Mouse (Mus musculus): ENCODE data around the gene Mettl17. TPM values are rescaled to one million over a fixed set of nuclear protein-coding genes. Genes with fewer than 3 reads are reported as not detected.

Mettl17 gene
- polyA plus RNA-seq (2015; fragmentation: Illumina TruSeq; extraction: RNeasy Lipid Tissue Mini Kit (QIAGEN cat#74804); ENCODE audit: insufficient read depth, low replicate concordance), result 32.9 TPM

DNA sequence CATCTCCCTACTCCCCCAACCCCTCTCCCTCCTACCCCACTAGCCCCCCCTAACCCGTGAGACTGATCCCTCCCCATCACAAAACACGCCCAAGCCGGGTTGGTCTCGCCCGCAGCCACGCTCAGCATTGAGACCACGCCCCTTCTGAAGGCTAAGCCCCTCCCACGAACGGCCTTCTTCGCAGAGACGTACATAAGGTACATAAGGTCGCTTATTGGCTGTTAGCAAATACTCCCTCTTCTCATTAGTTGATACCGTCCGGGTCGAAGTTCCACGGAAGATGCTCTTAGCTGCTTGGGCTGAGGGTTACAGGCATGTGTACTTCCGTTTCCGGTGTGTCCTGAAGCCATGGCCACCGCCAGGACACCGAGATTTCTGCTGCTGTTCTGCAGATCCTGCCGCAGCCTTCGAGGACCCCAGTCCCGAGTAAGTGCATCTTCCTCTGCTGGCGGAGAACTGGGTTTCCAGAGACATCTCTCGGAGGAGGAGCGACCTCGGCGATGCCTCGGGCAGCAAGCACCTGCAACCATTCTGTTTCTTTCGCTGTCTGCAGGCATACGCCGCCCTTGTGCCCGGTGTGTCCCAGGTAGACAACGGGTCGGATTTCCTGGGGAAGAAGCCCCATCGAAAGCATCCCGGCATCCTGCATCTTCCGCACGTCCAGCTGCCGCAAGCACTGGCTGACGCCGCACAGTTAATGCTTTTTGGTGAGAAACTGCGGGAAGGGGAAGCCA, at the start of gene Mettl17:
Gene Mettl17, plus strand, starts transcription at position 245 of the 734 bp plus-strand sequence.

DNA sequence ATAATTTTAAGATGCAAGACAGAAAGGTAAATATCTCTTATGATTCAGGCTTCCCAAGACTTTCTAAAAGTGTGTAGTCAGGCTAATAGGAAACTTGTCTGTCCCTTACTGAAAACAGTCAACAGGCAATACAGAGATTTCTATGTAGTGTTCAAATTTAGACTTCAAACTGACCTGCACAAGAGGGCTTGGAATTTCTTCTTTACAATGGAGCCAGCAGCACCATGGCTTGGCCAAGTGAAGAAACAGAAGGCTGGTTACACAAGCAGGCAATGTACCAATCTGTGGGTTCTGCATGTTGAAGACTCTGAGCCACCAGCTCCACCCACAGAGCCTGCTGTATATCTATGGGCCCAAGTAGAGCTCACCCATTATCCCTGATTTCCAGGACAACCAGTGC, 31.2 kb upstream of the Mettl17 start, which contains the start of gene Ear6:
Gene Ear6, plus strand, starts transcription at position 301 of the 400 bp plus-strand sequence.

DNA sequence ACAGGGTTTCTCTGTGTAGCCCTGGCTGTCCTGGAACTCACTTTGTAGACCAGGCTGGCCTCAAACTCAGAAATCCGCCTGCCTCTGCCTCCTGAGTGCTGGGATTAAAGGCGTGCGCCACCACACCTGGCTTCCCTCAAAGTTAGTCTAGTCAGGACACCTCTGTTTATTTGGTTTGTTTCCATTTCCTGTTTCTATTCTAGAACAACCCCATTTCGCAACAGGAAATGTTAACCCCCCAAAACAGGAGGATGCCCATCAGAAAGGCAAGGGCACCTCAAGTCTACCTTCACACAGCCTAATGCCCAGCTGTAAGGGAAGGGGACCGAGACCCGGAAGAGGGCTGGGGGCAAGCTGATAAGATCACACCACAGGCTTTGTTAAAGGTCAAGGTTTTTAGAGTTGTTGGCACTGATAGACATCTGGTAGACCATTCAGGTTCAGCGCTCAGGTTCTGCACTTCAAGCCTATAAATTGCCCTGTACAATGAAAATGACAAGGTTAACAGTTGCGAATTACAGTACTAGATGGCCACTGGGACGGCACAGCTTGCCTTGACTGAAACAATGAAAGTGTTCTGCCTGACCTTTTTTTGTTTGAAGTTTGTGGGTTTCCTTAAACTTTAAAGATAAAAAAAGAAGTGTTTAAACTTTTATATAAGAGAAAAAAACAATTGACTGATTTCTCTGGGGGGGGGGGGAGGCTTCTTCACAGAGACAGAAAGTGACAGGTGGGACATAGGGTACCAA, 7.7 kb downstream of the Mettl17 start, which contains the start of gene Slc39a2:
Gene Slc39a2, plus strand, starts transcription at position 699 of the 749 bp plus-strand sequence.

DNA sequence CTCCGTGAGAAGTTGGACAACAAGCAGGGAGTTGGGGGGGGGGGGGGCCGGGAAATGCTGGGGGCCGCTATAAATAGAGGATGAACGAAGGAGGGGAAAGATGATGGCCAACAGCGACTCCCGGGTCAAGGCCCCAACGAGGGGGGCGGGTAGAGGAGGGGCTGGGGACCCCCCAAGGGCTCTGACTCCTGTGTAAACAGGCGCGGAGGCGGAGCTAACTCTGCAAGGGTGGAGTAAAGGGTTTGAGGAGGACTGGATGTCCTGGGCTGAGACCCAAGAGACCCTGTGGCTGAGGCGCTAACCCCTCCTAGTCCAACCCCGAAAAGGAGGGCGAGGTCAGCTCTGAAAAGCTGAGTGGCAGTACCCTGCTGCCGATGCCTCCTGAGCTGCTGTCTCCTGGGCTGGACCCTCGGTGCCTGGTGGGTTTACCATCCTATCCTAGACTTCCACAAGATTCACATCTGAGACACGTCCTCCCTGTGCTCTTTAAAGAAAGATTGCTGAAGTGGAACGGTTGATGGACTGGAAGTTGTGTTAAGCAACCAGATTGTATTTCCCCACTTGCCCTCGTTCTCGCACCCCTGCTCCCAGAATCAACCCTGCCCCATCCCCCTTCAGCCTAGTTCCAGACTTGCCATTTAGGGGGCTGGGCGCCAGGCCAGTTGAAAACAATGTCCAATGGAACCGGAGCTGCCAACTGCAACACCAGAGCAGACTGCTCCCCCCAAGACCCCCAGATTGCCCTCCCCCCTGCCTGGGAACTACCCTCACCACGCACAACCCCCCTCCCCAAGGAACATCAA, 29.5 kb downstream of the Mettl17 start, which contains the start of gene Ndrg2:
Gene Ndrg2, minus strand, starts transcription at position 199 of the 803 bp plus-strand sequence.

DNA sequence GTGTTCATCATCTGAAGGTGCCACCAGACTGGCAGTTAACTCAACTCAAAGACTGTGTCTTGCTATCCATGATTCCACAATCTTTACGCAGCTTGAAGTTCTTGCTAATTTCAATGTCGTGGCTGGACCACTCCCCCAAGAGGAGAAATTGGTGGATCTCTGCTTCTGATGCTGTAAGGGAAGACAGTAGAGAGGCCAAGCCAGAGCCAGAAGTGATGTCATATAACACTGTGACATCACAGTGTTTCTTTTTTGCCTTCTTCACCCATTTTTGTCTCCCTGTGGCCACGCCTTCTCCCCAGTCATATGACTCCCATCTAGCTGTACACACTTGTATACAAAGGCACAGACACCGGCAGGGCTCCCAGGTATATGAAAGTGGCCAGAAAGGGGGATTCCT, 33.5 kb downstream of the Mettl17 start, which contains the start of gene Tppp2:
Gene Tppp2, plus strand, starts transcription at position 301 of the 400 bp plus-strand sequence.

DNA sequence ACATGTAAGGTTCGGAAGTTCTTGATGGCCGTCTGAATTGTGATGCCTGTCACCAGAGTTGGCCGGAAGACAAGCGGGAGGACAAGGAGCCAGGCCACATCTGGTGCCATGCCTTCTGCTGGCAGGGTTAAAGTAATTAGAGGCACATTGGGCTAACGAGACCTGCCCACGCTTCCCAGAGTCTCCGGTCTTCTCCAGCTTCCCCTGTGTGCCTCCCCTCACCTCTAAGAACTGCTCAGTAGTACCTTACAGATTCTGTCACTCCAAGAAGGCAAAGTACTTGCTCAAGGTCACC, 37.9 kb downstream of the Mettl17 start, which contains the start of gene Rnase13:
Gene Rnase13, minus strand, starts transcription at position 203 of the 295 bp plus-strand sequence.

Other genes with a start within 250 kb of the Mettl17 start
- not detected for gene Gm4181, start 249.2 kb upstream of the Mettl17 start, polyA plus RNA-seq (2015; fragmentation: Illumina TruSeq; extraction: RNeasy Lipid Tissue Mini Kit (QIAGEN cat#74804); ENCODE audit: insufficient read depth, low replicate concordance)
- gene Gm17079, start 189.4 kb upstream of the Mettl17 start, polyA plus RNA-seq (2015; fragmentation: Illumina TruSeq; extraction: RNeasy Lipid Tissue Mini Kit (QIAGEN cat#74804); ENCODE audit: insufficient read depth, low replicate concordance), result not detected
- gene Gm5800, start 167.7 kb upstream of the Mettl17 start, polyA plus RNA-seq (2015; fragmentation: Illumina TruSeq; extraction: RNeasy Lipid Tissue Mini Kit (QIAGEN cat#74804); ENCODE audit: insufficient read depth, low replicate concordance), result not detected
- not detected for gene Ang4, start 111.3 kb upstream of the Mettl17 start, polyA plus RNA-seq (2015; fragmentation: Illumina TruSeq; extraction: RNeasy Lipid Tissue Mini Kit (QIAGEN cat#74804); ENCODE audit: insufficient read depth, low replicate concordance)
- gene AY358078, start 84.8 kb upstream of the Mettl17 start, polyA plus RNA-seq (2015; fragmentation: Illumina TruSeq; extraction: RNeasy Lipid Tissue Mini Kit (QIAGEN cat#74804); ENCODE audit: insufficient read depth, low replicate concordance), result not detected
- gene Ear6, start 31.1 kb upstream of the Mettl17 start, polyA plus RNA-seq (2015; fragmentation: Illumina TruSeq; extraction: RNeasy Lipid Tissue Mini Kit (QIAGEN cat#74804); ENCODE audit: insufficient read depth, low replicate concordance), result not detected
- gene Slc39a2, start 8.0 kb downstream of the Mettl17 start, polyA plus RNA-seq (2015; fragmentation: Illumina TruSeq; extraction: RNeasy Lipid Tissue Mini Kit (QIAGEN cat#74804); ENCODE audit: insufficient read depth, low replicate concordance), result 1.8 TPM
- 27.2 TPM for gene Ndrg2, start 29.3 kb downstream of the Mettl17 start, polyA plus RNA-seq (2015; fragmentation: Illumina TruSeq; extraction: RNeasy Lipid Tissue Mini Kit (QIAGEN cat#74804); ENCODE audit: insufficient read depth, low replicate concordance)
- not detected for gene Tppp2, start 33.6 kb downstream of the Mettl17 start, polyA plus RNA-seq (2015; fragmentation: Illumina TruSeq; extraction: RNeasy Lipid Tissue Mini Kit (QIAGEN cat#74804); ENCODE audit: insufficient read depth, low replicate concordance)
- gene Rnase13, start 37.9 kb downstream of the Mettl17 start, polyA plus RNA-seq (2015; fragmentation: Illumina TruSeq; extraction: RNeasy Lipid Tissue Mini Kit (QIAGEN cat#74804); ENCODE audit: insufficient read depth, low replicate concordance), result not detected
- 11.0 TPM for gene Arhgef40, start 99.9 kb downstream of the Mettl17 start, polyA plus RNA-seq (2015; fragmentation: Illumina TruSeq; extraction: RNeasy Lipid Tissue Mini Kit (QIAGEN cat#74804); ENCODE audit: insufficient read depth, low replicate concordance)
- gene Tmem253, start 130.8 kb downstream of the Mettl17 start, polyA plus RNA-seq (2015; fragmentation: Illumina TruSeq; extraction: RNeasy Lipid Tissue Mini Kit (QIAGEN cat#74804); ENCODE audit: insufficient read depth, low replicate concordance), result not detected
- 3.4 TPM for gene Zfp219, start 135.9 kb downstream of the Mettl17 start, polyA plus RNA-seq (2015; fragmentation: Illumina TruSeq; extraction: RNeasy Lipid Tissue Mini Kit (QIAGEN cat#74804); ENCODE audit: insufficient read depth, low replicate concordance)
- gene Olfr221, start 157.6 kb downstream of the Mettl17 start, polyA plus RNA-seq (2015; fragmentation: Illumina TruSeq; extraction: RNeasy Lipid Tissue Mini Kit (QIAGEN cat#74804); ENCODE audit: insufficient read depth, low replicate concordance), result not detected
- gene Hnrnpc, start 219.2 kb downstream of the Mettl17 start, polyA plus RNA-seq (2015; fragmentation: Illumina TruSeq; extraction: RNeasy Lipid Tissue Mini Kit (QIAGEN cat#74804); ENCODE audit: insufficient read depth, low replicate concordance), result 497 TPM
- gene Rpgrip1, start 225.9 kb downstream of the Mettl17 start, polyA plus RNA-seq (2015; fragmentation: Illumina TruSeq; extraction: RNeasy Lipid Tissue Mini Kit (QIAGEN cat#74804); ENCODE audit: insufficient read depth, low replicate concordance), result 44.6 TPM